Mouse (Mus musculus) bone marrow, adult 2 months (tissue): ENCODE results near the gene Tm6sf2. TPM values are rescaled to one million over a fixed set of nuclear protein-coding genes. Genes with fewer than 3 reads are reported as not detected.

Experiments used
- H3K27ac ChIP-seq: fragments of 200-500 bp; 2 replicates; pipeline ENCODE4 v1.5.1; 2012; ENCODE audit warnings: low read depth, mild to moderate bottlenecking, control low read depth, inconsistent platforms, low read length; ENCODE audit not compliant: control insufficient read depth, poor library complexity, insufficient read depth
- H3K4me1 ChIP-seq: fragments of 200-500 bp; 2 replicates; pipeline ENCODE4 v1.6.1; 2011; ENCODE audit warnings: low read length; ENCODE audit not compliant: control insufficient read depth, insufficient read depth
- H3K4me3 ChIP-seq: fragments of 200-500 bp; replicated peaks from 2 replicates; pipeline ENCODE3; 2011; ENCODE audit warnings: mild to moderate bottlenecking, low read depth, low read length, control low read depth; ENCODE audit not compliant: control insufficient read depth
- CTCF ChIP-seq: fragments of 200-500 bp; IDR thresholded peaks from 2 replicates; pipeline ENCODE4 v1.5.1; 2011; ENCODE audit warnings: low read length, control low read depth; ENCODE audit not compliant: control insufficient read depth, insufficient read depth
- POLR2A ChIP-seq: fragments of 200-500 bp; IDR thresholded peaks from 2 replicates; pipeline ENCODE4 v1.6.1; 2011; ENCODE audit warnings: low read depth, mild to moderate bottlenecking, control low read depth, low read length, borderline replicate concordance; ENCODE audit not compliant: control insufficient read depth
- WGBS: fragments of 180-500 bp; shearing (Covaris S2); methylation state at CpG from one replicate; pipeline ENCODE4 v1.1.7; 2018; 5-methylcytosine and 5-hydroxymethylcytosine counted together
- polyA plus RNA-seq: library from polyadenylated mRNA; stranded (reverse); fragments of >200 nt; gene quantifications from 2 replicates; pipeline ENCODE4 v1.2.4, GENCODE M21; 2011; ENCODE audit warnings: low replicate concordance; ENCODE audit not compliant: missing spikeins, insufficient read depth, insufficient read length

Gene Tm6sf2
- polyA plus RNA-seq: 1.6 and 2.8 TPM in 2 replicates

DNA sequence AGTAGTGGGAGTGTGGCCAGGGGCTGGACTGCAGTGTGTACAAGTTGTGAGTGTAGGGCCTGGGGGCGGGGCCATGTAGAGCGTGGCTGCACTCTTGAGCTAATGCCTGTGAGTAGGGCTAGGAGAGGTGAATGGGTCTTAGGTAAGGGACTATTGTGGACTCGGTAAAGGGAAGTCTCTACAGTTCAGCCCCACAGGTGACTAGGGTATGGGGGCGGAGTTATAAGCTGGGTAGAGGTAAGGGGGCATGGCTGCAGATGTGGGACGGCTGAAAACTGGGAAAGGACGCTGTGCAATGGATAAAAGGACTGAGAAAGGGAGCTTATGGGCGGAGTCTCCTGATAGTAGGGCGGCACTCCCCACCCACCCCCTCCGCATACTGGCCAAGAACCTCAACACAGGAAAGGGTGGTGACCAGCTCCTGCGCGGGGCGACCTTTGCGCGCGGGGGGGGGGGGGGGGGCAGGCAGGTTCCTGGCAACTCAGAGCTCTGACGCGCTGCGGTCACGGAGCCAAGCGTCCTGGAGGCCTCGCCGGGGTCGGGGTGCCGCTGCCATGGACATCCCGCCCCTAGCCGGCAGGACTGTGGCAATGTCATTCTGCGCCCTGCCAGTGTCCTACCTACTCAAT lies at the start of gene Tm6sf2:
Gene Tm6sf2 (plus strand): TSS at position 484 of the 629 bp plus-strand sequence.
- H3K4me3 ChIP-seq: no peak within 1 kb of the TSS
- no peak within 1 kb of the TSS for H3K27ac ChIP-seq
- WGBS: 13% methylated on average over 26 of the region's 27 CpGs
- TF ChIP-seq CTCF: no peak
- no peak for TF ChIP-seq POLR2A
- H3K4me1 ChIP-seq: no peaks in the 10 kb centered on the region

GRCm38 (mm10) chr8:70023596-70023995 lies 49.1 kb upstream of the Tm6sf2 start:
- 89% methylated on average over 8 of the region's 8 CpGs for WGBS
- Histone ChIP-seq H3K27ac (no peak overlapping the region), H3K4me3 (no peak overlapping the region), H3K4me1 (no peaks in the 10 kb centered on the region)
- TF ChIP-seq CTCF (no peak), POLR2A (no peak)

DNA sequence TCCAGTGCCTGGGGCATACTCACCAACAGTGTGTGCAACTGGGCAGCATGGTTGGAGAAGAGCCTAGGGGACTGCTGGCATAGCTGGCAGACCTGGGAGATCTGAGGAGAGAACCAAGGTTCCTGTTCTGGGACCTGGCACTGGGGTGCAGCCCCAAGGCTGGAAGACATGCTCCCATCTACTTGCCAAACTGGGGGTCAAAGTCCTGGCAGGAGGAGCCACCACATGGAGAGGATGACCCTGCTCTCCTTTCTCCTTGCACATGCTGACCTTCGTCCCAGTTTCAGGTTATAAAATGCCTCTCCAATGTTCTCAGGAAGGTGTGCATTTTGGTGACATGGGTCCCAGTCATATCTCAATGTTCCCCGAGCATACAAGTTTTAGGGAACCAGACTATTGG lies 46.6 kb upstream of the Tm6sf2 start:
- no peaks in the 10 kb centered on the region for H3K4me1 ChIP-seq
- H3K4me3 ChIP-seq: no peak overlapping the region
- H3K27ac ChIP-seq: no peak overlapping the region
- TF ChIP-seq POLR2A: no peak
- TF ChIP-seq CTCF: no peak
- 76% methylated on average over 2 of the region's 2 CpGs for WGBS

DNA sequence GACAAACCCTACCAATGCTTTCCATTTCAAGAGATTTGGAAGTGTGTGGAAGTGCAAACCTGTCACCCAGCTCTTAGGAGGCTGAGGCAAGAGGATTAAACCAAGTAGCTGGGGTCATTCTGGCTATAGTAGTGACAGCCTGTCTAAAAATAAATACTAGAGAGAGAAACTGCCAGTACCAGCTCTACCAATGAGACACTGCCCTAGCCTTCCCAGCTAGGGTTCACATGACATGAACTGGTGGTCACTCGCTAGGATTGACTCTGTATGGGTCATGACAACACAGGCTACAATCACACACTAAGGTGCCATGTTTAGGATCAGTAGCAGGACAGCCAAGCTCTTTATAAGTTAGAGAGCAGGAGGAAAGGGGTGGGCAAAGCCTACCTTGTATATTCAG lies 42.5 kb upstream of the Tm6sf2 start:
- Histone ChIP-seq H3K4me3 (no peak overlapping the region), H3K27ac (no peak overlapping the region), H3K4me1 (no peaks in the 10 kb centered on the region)
- TF ChIP-seq POLR2A (no peak), CTCF (no peak)
- WGBS: 90% methylated on average over 1 of the region's 1 CpGs

- no peak overlapping the region for H3K27ac ChIP-seq
- WGBS: 64% methylated on average over 1 of the region's 1 CpGs
- H3K4me1 ChIP-seq: peaks cover 2% of the 10 kb centered on the region; the same call in 1 of the 2 replicates
- H3K4me3 ChIP-seq: no peak overlapping the region
- TF ChIP-seq CTCF (no peak), POLR2A (no peak)
These were observed 34.7 kb upstream of the Tm6sf2 start for GRCm38 (mm10) chr8:70037994-70038393.

- WGBS: under 1% methylated on average over 47 of the region's 47 CpGs
- Histone ChIP-seq H3K4me3 (peak overlapping the region; percentile 89), H3K27ac (peak overlapping the region; percentile 83), H3K4me1 (peaks cover 2% of the 10 kb centered on the region; the same call in 1 of the 2 replicates)
- no peak for TF ChIP-seq POLR2A
- TF ChIP-seq CTCF: no peak
These were observed 30.7 kb upstream of the Tm6sf2 start for GRCm38 (mm10) chr8:70041885-70042546.

DNA sequence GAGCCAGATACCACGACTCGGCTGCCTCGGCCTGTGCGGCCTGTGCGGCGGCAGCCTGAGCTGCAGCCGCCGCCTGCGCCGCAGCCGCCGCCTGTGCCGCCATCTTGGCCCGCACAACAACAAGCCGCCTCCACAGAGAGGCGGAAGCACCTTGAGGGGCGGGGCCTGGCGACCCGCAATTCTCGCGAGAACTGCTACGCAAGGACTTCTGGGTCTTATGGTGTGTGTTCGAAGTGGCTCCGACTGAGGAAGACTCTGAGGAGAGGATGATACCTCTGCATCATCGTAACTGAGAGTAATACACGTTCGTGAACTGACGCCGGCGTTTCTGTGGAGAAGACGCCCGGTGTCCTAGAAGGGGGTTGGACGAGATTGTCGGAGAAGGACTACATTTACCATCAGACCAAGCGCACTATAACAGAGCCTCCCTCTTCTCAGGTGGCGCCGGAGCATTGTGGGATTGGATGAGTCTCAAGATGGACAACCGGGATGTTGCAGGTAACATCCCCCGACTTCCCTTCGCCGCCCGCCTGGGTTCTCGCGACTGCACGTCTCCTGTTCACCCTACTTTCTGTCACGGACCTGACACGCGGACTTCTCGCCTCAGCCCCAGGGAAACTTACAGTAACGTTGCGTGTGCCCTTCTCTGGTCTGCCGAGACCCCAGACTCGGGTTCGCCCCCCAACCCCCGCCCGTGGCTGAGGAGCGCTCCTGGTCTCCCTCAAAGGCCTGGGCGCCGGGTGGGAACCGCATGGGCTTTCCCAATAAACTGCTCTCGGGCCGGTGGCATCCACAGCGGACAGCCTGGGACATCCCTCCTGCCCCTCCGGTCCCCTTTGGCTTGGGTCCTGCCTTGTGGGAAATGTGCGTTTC lies 29.9 kb upstream of the Tm6sf2 start, which contains the start of the genes Mau2 and Sugp1:
Gene Mau2 (minus strand): TSS at position 152 of the 873 bp plus-strand sequence.
Gene Sugp1 (plus strand): TSS at position 231 of the 873 bp plus-strand sequence.
- Histone ChIP-seq H3K4me3 (peak within 1 kb of the TSS; percentile 89), H3K27ac (peak within 1 kb of the TSS; percentile 83), H3K4me1 (peaks cover 2% of the 10 kb centered on the region; the same call in 1 of the 2 replicates)
- WGBS: under 1% methylated on average over 65 of the region's 65 CpGs
- peak; percentile 87 for TF ChIP-seq POLR2A
- TF ChIP-seq CTCF: no peak
